Mouse (Mus musculus): ENCODE results near the gene Olfr1411. TPM values are rescaled to one million over a fixed set of nuclear protein-coding genes. Genes with fewer than 3 reads are reported as not detected.

The Olfr1411 gene
- polyA plus RNA-seq (2012; fragmentation: generic; extraction: Trizol), result not detected
- long read RNA-seq, experiment 1, result 0 reads
- long read RNA-seq, experiment 2, result 0 reads

DNA sequence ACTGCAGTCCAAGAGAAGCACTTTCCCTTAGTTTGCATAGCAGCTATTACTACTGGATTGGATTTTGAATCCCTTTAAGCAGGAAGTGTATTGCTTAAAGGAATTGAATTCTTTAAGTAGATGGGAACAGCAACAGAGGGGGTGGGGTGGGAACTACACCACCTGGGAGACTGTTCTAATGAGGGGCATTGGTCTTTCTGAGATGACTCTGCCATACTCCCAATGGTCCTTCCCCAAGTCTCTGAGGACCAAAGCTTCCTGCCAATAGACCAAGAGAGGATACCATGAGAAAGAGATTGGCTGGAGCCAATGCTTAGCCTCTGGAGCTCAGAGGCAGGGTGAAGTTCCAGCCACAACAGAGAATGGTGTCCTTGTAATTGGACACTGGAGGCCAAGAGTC, at the start of gene Olfr1411:
Olfr1411 (plus strand) TSS at position 301 of the 400 bp plus-strand sequence.
- H3K79me3 ChIP-seq (ENCODE audit: low read depth), result no peaks in the 10 kb centered on the region
- H3K79me2 ChIP-seq (ENCODE audit: control insufficient read depth, insufficient read depth), result no peaks in the 10 kb centered on the region
- H3K27me3 ChIP-seq (ENCODE audit: control insufficient read depth, insufficient read depth, insufficient read length), result peaks cover 25% of the 10 kb centered on the region
- no peak for TF ChIP-seq MYOD1 (IDR thresholded peaks at IDR 0.05; ENCODE audit: control insufficient read depth, insufficient read length, low read depth)
- no peak for TF ChIP-seq MYOG (IDR thresholded peaks at IDR 0.05; ENCODE audit: control insufficient read depth, extremely low read depth, insufficient read length)
- TF ChIP-seq MAX (IDR thresholded peaks at IDR 0.05), result no peak
- no peak for TF ChIP-seq USF1 (IDR thresholded peaks at IDR 0.05; ENCODE audit: low read depth)
- TF ChIP-seq CTCF (IDR thresholded peaks at IDR 0.05; ENCODE audit: control insufficient read depth, insufficient read depth, insufficient read length), result no peak
- TF ChIP-seq FOSL1 (IDR thresholded peaks at IDR 0.05; ENCODE audit: insufficient read depth, low read length, poor library complexity, severe bottlenecking), result no peak
- H3K36me3 ChIP-seq (ENCODE audit: control insufficient read depth, insufficient read depth), result no peaks in the 10 kb centered on the region
- no peak within 1 kb of the TSS for H3K4me3 ChIP-seq (ENCODE audit: insufficient read depth, poor library complexity, severe bottlenecking)
- H3ac ChIP-seq (ENCODE audit: control insufficient read depth, insufficient read length, low read depth), result no peak within 1 kb of the TSS

- no peaks in the 10 kb centered on the region for H3K79me2 ChIP-seq (ENCODE audit: control insufficient read depth, insufficient read depth)
- no peak overlapping the region for H3ac ChIP-seq (ENCODE audit: control insufficient read depth, insufficient read length, low read depth)
Measured at GRCm38 (mm10) chr1:92545929-92546328, 48.3 kb upstream of the Olfr1411 start.

DNA sequence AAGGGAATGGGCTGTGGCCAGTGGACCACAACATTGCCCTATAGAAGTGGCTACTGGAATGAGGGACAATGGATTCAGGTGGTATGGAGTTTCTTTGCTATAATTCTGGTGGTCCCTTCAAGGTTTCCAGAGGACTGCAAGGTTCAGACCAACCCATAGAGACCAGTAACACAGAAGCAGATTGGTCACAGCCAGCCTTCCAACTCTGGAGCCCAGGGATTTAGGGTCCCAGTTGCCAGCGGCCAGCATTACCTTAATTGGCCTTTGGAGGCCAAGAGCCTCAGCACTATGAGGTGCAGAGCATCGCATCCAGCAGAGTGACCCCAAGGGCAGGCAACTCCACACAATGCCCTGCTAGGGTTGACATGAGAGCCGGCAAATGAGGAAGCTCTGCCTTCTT, 23.2 kb upstream of the Olfr1411 start, which contains the start of gene Olfr1413:
Olfr1413 (plus strand) TSS at position 301 of the 400 bp plus-strand sequence.
- Histone ChIP-seq H3K36me3 (ENCODE audit: control insufficient read depth, insufficient read depth) (no peaks in the 10 kb centered on the region), H3ac (ENCODE audit: control insufficient read depth, insufficient read length, low read depth) (no peak within 1 kb of the TSS), H3K79me2 (ENCODE audit: control insufficient read depth, insufficient read depth) (no peaks in the 10 kb centered on the region), H3K4me3 (ENCODE audit: insufficient read depth, poor library complexity, severe bottlenecking) (no peak within 1 kb of the TSS), H3K79me3 (ENCODE audit: low read depth) (no peaks in the 10 kb centered on the region), H3K27me3 (ENCODE audit: control insufficient read depth, insufficient read depth, insufficient read length) (peaks cover 39% of the 10 kb centered on the region)
- TF ChIP-seq MYOG (IDR thresholded peaks at IDR 0.05; ENCODE audit: control insufficient read depth, extremely low read depth, insufficient read length), result no peak
- no peak for TF ChIP-seq MAX (IDR thresholded peaks at IDR 0.05)
- no peak for TF ChIP-seq CEBPB (IDR thresholded peaks at IDR 0.05; ENCODE audit: low read depth)
- TF ChIP-seq USF1 (IDR thresholded peaks at IDR 0.05; ENCODE audit: low read depth), result no peak
- no peak for TF ChIP-seq CTCF (IDR thresholded peaks at IDR 0.05; ENCODE audit: control insufficient read depth, insufficient read depth, insufficient read length)
- no peak for TF ChIP-seq MYOD1 (IDR thresholded peaks at IDR 0.05; ENCODE audit: control insufficient read depth, insufficient read length, low read depth)
- TF ChIP-seq FOSL1 (IDR thresholded peaks at IDR 0.05; ENCODE audit: insufficient read depth, low read length, poor library complexity, severe bottlenecking), result no peak

More at GRCm38 (mm10) chr1:92545929-92546328, 48.3 kb upstream of the Olfr1411 start:
- TF ChIP-seq CTCF (IDR thresholded peaks at IDR 0.05; ENCODE audit: control insufficient read depth, insufficient read depth, insufficient read length), result no peak
- TF ChIP-seq USF1 (IDR thresholded peaks at IDR 0.05; ENCODE audit: low read depth), result no peak
- TF ChIP-seq FOSL1 (IDR thresholded peaks at IDR 0.05; ENCODE audit: insufficient read depth, low read length, poor library complexity, severe bottlenecking), result no peak
- no peak for TF ChIP-seq MYOD1 (IDR thresholded peaks at IDR 0.05; ENCODE audit: control insufficient read depth, insufficient read length, low read depth)
- TF ChIP-seq CEBPB (IDR thresholded peaks at IDR 0.05; ENCODE audit: low read depth), result no peak
- TF ChIP-seq MAX (IDR thresholded peaks at IDR 0.05), result no peak
- TF ChIP-seq MYOG (IDR thresholded peaks at IDR 0.05; ENCODE audit: control insufficient read depth, extremely low read depth, insufficient read length), result no peak
- Histone ChIP-seq H3K4me3 (ENCODE audit: insufficient read depth, poor library complexity, severe bottlenecking) (no peak overlapping the region), H3K36me3 (ENCODE audit: control insufficient read depth, insufficient read depth) (no peaks in the 10 kb centered on the region), H3K79me3 (ENCODE audit: low read depth) (no peaks in the 10 kb centered on the region), H3K27me3 (ENCODE audit: control insufficient read depth, insufficient read depth, insufficient read length) (peaks cover 7% of the 10 kb centered on the region)

- no peak for TF ChIP-seq MYOD1 (IDR thresholded peaks at IDR 0.05; ENCODE audit: control insufficient read depth, insufficient read length, low read depth)
- TF ChIP-seq FOSL1 (IDR thresholded peaks at IDR 0.05; ENCODE audit: insufficient read depth, low read length, poor library complexity, severe bottlenecking), result no peak
- no peak for TF ChIP-seq CTCF (IDR thresholded peaks at IDR 0.05; ENCODE audit: control insufficient read depth, insufficient read depth, insufficient read length)
- TF ChIP-seq MAX (IDR thresholded peaks at IDR 0.05), result no peak
- TF ChIP-seq CEBPB (IDR thresholded peaks at IDR 0.05; ENCODE audit: low read depth), result no peak
- no peak for TF ChIP-seq MYOG (IDR thresholded peaks at IDR 0.05; ENCODE audit: control insufficient read depth, extremely low read depth, insufficient read length)
- TF ChIP-seq USF1 (IDR thresholded peaks at IDR 0.05; ENCODE audit: low read depth), result no peak
- H3K36me3 ChIP-seq (ENCODE audit: control insufficient read depth, insufficient read depth), result no peaks in the 10 kb centered on the region
- no peak within 1 kb of the TSS for H3K4me3 ChIP-seq (ENCODE audit: insufficient read depth, poor library complexity, severe bottlenecking)
- peaks cover 21% of the 10 kb centered on the region for H3K27me3 ChIP-seq (ENCODE audit: control insufficient read depth, insufficient read depth, insufficient read length)
- no peaks in the 10 kb centered on the region for H3K79me3 ChIP-seq (ENCODE audit: low read depth)
- H3K79me2 ChIP-seq (ENCODE audit: control insufficient read depth, insufficient read depth), result no peaks in the 10 kb centered on the region
- H3ac ChIP-seq (ENCODE audit: control insufficient read depth, insufficient read length, low read depth), result no peak within 1 kb of the TSS
Measured at GRCm38 (mm10) chr1:92585479-92585878, 8.7 kb upstream of the Olfr1411 start, which contains the start of gene Olfr1412. Gene Olfr1412, plus strand, starts transcription at chr1:92585779.

DNA sequence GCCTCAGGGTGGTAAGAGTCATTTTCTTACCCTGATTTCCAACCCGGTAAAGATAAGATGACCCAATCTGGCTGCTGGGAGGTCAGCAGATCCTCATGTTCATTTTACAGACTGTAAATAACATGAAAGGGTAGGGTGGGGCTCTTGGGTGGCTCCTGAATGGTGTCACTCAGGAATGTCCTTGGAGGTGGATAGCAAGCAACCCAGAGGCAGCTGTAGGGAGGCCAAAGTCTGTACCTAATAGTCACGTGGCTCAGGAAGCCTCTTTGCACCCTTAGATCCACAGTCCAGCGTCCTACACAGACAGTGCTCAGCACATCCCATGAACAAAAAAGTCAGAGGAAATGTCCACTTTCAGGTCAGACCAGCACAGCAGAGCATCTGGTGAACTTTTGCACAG, 1.8 kb downstream of the Olfr1411 start:
- no peaks in the 10 kb centered on the region for H3K79me3 ChIP-seq (ENCODE audit: low read depth)
- peaks cover 22% of the 10 kb centered on the region for H3K27me3 ChIP-seq (ENCODE audit: control insufficient read depth, insufficient read depth, insufficient read length)
- no peak for TF ChIP-seq MYOD1 (IDR thresholded peaks at IDR 0.05; ENCODE audit: control insufficient read depth, insufficient read length, low read depth)
- no peak for TF ChIP-seq CTCF (IDR thresholded peaks at IDR 0.05; ENCODE audit: control insufficient read depth, insufficient read depth, insufficient read length)
- TF ChIP-seq USF1 (IDR thresholded peaks at IDR 0.05; ENCODE audit: low read depth), result no peak
- TF ChIP-seq CEBPB (IDR thresholded peaks at IDR 0.05; ENCODE audit: low read depth), result no peak
- TF ChIP-seq MAX (IDR thresholded peaks at IDR 0.05), result no peak
- no peak for TF ChIP-seq FOSL1 (IDR thresholded peaks at IDR 0.05; ENCODE audit: insufficient read depth, low read length, poor library complexity, severe bottlenecking)
- no peak for TF ChIP-seq MYOG (IDR thresholded peaks at IDR 0.05; ENCODE audit: control insufficient read depth, extremely low read depth, insufficient read length)
- no peaks in the 10 kb centered on the region for H3K79me2 ChIP-seq (ENCODE audit: control insufficient read depth, insufficient read depth)
- no peaks in the 10 kb centered on the region for H3K36me3 ChIP-seq (ENCODE audit: control insufficient read depth, insufficient read depth)
- H3K4me3 ChIP-seq (ENCODE audit: insufficient read depth, poor library complexity, severe bottlenecking), result no peak overlapping the region
- H3ac ChIP-seq (ENCODE audit: control insufficient read depth, insufficient read length, low read depth), result no peak overlapping the region
